In the genomic region with DNA sequence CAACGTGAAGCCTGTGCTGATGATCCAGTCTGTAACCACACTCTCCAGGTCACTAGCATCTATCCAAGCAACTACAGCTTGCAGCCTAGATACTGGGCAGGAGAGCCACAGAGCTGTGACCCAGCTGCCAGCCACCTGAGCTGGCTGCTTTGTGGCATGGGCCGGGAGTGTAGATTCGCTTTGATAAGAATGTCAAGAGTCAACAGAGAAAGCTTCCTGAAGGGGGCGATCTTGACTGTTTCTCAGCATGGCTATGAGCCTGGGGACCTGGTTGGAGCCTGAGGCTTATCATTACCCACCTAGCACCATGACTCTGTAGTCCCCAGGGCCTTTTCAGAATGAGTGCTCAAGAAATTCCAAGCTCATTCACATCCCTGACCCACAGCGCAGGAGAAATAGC, we compare ENCODE assay signal across 8 mouse cellular contexts. TPM values are rescaled to one million over a fixed set of nuclear protein-coding genes. Genes with fewer than 3 reads are reported as not detected.
A peak's percentile ranks its signal among the peaks of the same experiment; 100 is the strongest.
DNase-seq lines count a peak whose midpoint lies in the region; ATAC-seq and TF ChIP-seq lines count a peak whose summit lies in the region.

No protein-coding gene starts in this region.

- H3K79me2 ChIP-seq in myocyte (ENCODE audit: control insufficient read depth, insufficient read depth) = no peaks in the 10 kb centered on the region

- no peaks in the 10 kb centered on the region for H3K36me3 ChIP-seq in kidney, embryonic 16.5 days (ENCODE audit: insufficient read depth, low read length)
- H3K36me3 ChIP-seq in intestine, embryonic 15.5 days = no peaks in the 10 kb centered on the region
- no peaks in the 10 kb centered on the region for H3K36me3 ChIP-seq in myocyte (ENCODE audit: control insufficient read depth, insufficient read depth)

- no peak overlapping the region for H3ac ChIP-seq in myocyte (ENCODE audit: control insufficient read depth, insufficient read length)

- no peak overlapping the region for H3K27ac ChIP-seq in kidney, embryonic 16.5 days (ENCODE audit: low read length)
- no peak overlapping the region for H3K27ac ChIP-seq in intestine, embryonic 15.5 days

- peak overlapping the region; percentile 92 for H3K4me2 ChIP-seq in kidney, embryonic 16.5 days (replicated peaks; ENCODE audit: low read depth, low read length)
- peak overlapping the region; percentile 45; the same call in 1 of the 2 replicates for H3K4me2 ChIP-seq in intestine, embryonic 15.5 days (replicated peaks)
- H3K4me2 ChIP-seq in myocyte (ENCODE audit: low read depth) = peak overlapping the region; percentile 98

- intact Hi-C loops in left cerebral cortex, postnatal 10 days (cut with DNase I) = no loop called here

- 48% methylated on average over 5 of the region's 5 CpGs for whole genome bisulfite sequencing in kidney, embryonic 16.5 days
- WGBS in intestine, embryonic 15.5 days = 54% methylated on average over 5 of the region's 5 CpGs

- H3K4me3 ChIP-seq in kidney, embryonic 16.5 days (ENCODE audit: low read length) = peak overlapping the region; percentile 35
- H3K4me3 ChIP-seq in intestine, embryonic 15.5 days (replicated peaks) = no peak overlapping the region
- no peak overlapping the region for H3K4me3 ChIP-seq in myocyte

- H3K27me3 ChIP-seq in kidney, embryonic 16.5 days (ENCODE audit: insufficient read depth, low read length) = no peaks in the 10 kb centered on the region
- no peaks in the 10 kb centered on the region for H3K27me3 ChIP-seq in intestine, embryonic 15.5 days (replicated peaks)
- no peaks in the 10 kb centered on the region for H3K27me3 ChIP-seq in myocyte (ENCODE audit: control insufficient read depth, insufficient read depth, insufficient read length)

- TF ChIP-seq POLR2A in myocyte (IDR thresholded peaks at IDR 0.05; ENCODE audit: insufficient read length, low read depth) = no peak

- no peak for ATAC-seq in kidney, embryonic 16.5 days (ENCODE audit: low FRiP score, low TSS enrichment)
- no peak for ATAC-seq in intestine, embryonic 15.5 days
- ATAC-seq in erythroid progenitor cell, adult 5-6 weeks (replicated peaks; ENCODE audit: low FRiP score, poor library complexity, severe bottlenecking) = no peak

- H3K9ac ChIP-seq in kidney, embryonic 16.5 days (replicated peaks; ENCODE audit: low read length) = no peak overlapping the region
- no peak overlapping the region for H3K9ac ChIP-seq in intestine, embryonic 15.5 days

- no peaks in the 10 kb centered on the region for H3K9me3 ChIP-seq in kidney, embryonic 16.5 days (ENCODE audit: low read length)
- no peaks in the 10 kb centered on the region for H3K9me3 ChIP-seq in intestine, embryonic 15.5 days

- peaks cover 13% of the 10 kb centered on the region; the same call in 1 of the 2 replicates for H3K4me1 ChIP-seq in kidney, embryonic 16.5 days (ENCODE audit: insufficient read depth, low read length)
- peaks cover 11% of the 10 kb centered on the region for H3K4me1 ChIP-seq in intestine, embryonic 15.5 days (replicated peaks)

- no peak for DNase-seq in kidney, adult 9 months
- DNase-seq in WW6 (ENCODE audit: low read depth, low spot score) = peak; percentile 45
- DNase-seq in urinary bladder, postnatal 10 days (ENCODE audit: low spot score) = no peak
- DNase-seq in left cerebral cortex, postnatal 10 days (ENCODE audit: extremely low spot score in 1 of 2, low spot score in 2 of 2) = no peak

TF ChIP-seq in myocyte, 11 proteins besides CTCF, POLR2A, EP300 and RAD21:
- TF ChIP-seq E2F4 (IDR thresholded peaks at IDR 0.05; ENCODE audit: insufficient read depth) = no peak
- peak in 1 of 3 experiments; percentile 4 for TF ChIP-seq MYOG (IDR thresholded peaks at IDR 0.05; ENCODE audit: control insufficient read depth in 1 of 3, insufficient read depth in 1 of 3, insufficient read length in 2 of 3, low read depth in 2 of 3)

RNA-seq across cellular contexts. Expression of gene Fbln5, which starts 2.0 kb away (rescaled TPM):
- 135 and 143 TPM in 2 replicates for polyA plus RNA-seq in kidney, embryonic 16.5 days (2015; fragmentation: Nextera tagmentation; extraction: Ambion mirVana)
- 62.5 and 63.9 TPM in 2 replicates for polyA plus RNA-seq in intestine, embryonic 15.5 days (2015; fragmentation: Nextera tagmentation; extraction: Ambion mirVana)
- 44.9 TPM for polyA plus RNA-seq in myocyte (2012; fragmentation: generic; extraction: Trizol)
- 10 to 100 TPM; 10.9 to 13.2 TPM for total RNA-seq in left cerebral cortex, postnatal 10 days (2021)
- not detected in 2 replicates for total RNA-seq in erythroid progenitor cell, adult 5-6 weeks (2015; ENCODE audit: low replicate concordance)
- total RNA-seq in erythroid progenitor cell, adult 5-6 weeks (2017; ENCODE audit: low replicate concordance) = 1.3 TPM in 1 of 2 replicates, not detected in the other

Comparison
In these comparisons a context has a peak if more than half of its experiments do, and no peak if none do; other contexts are left out.
1. H3K4me2 ChIP-seq: peak in every context shown above with its lines; median percentile 98 in myocyte; 92 in kidney, embryonic 16.5 days; 45 in intestine, embryonic 15.5 days.